Mouse (Mus musculus) bone marrow macrophage, adult 2 months (primary cell): ENCODE measurements around the gene Gm17662.

ENCODE experiments used
- CTCF ChIP-seq: IDR thresholded peaks from 2 replicates; pipeline ENCODE4 v1.5.1; 2012; ENCODE audit warnings: low read depth, mild to moderate bottlenecking, low read length, moderate library complexity
- POLR2A ChIP-seq: IDR thresholded peaks from 2 replicates; pipeline ENCODE4 v1.6.1; 2012; ENCODE audit warnings: mild to moderate bottlenecking, low read depth, low read length, borderline replicate concordance

GRCm38 (mm10) chr4:104818986-104819385 lies 38.1 kb upstream of the Gm17662 start:
- TF ChIP-seq CTCF (no peak), POLR2A (no peak)
